In the genomic region with DNA sequence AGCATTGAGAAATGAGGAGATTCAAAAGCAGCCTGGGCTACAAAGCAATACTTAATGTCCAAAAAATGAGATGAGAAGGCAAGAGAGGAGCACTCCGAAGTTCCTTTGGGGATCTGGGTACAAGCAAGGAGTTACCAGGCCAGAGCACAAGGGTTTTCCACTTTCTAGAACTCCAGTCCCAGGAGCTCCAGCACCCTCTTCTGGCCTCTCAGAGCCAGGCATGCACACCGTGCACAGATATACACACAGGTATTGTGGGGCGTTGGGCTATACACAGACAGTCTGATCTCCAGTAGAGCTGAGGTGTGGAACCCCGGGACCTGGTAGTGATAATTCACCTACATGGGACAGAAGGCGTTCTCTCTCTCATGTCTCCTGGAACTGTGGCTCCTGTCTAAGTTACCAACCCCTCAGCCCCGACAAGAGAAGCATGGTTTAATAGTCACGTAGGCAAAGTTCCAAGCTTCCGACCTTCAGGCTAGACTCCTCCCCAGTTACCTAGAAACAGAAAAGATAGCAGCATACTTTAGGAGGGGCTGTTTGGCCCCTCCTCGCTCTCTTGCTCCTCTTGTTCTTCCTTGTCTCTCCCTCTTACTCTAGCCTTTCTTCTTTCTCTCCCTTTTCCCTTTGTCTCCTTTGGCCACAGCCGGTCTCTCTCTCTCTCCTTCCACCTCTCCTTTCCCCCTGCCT, we compare ENCODE assay signal across 16 mouse cellular contexts. TPM values are rescaled to one million over a fixed set of nuclear protein-coding genes. Genes with fewer than 3 reads are reported as not detected.
DNase-seq lines count a peak whose midpoint lies in the region; ATAC-seq and TF ChIP-seq lines count a peak whose summit lies in the region.
"Had no signal": no experiment of that assay in that cellular context is flagged by ENCODE, and none has a peak within 500 bp of the region (broad histone marks: within the 10 kb centered on the region; RNA-seq: fewer than 3 reads in every experiment).

No protein-coding gene starts in this region.

- no peaks in the 10 kb centered on the region for H3K4me1 ChIP-seq in lung, postnatal 0 days (ENCODE audit: insufficient read depth, low read depth, low read length)
- H3K4me1 ChIP-seq in stomach, embryonic 15.5 days: no peaks in the 10 kb centered on the region; the same call in 1 of the 2 replicates
- H3K4me1 ChIP-seq: neural tube, embryonic 15.5 days had no signal

- no peak overlapping the region for H3K9ac ChIP-seq in lung, postnatal 0 days (replicated peaks; ENCODE audit: low read depth)
- H3K9ac ChIP-seq in stomach, embryonic 15.5 days: no peak overlapping the region
- H3K9ac ChIP-seq: lung, embryonic 15.5 days; neural tube, embryonic 15.5 days had no signal

- no peak overlapping the region for H3K4me2 ChIP-seq in lung, postnatal 0 days (replicated peaks; ENCODE audit: low read depth, low read length)
- H3K4me2 ChIP-seq in stomach, embryonic 15.5 days: no peak overlapping the region
- H3K4me2 ChIP-seq: lung, embryonic 15.5 days; neural tube, embryonic 15.5 days had no signal

- H3K4me3 ChIP-seq in gastrocnemius, adult 2 months: no peak overlapping the region
- H3K4me3 ChIP-seq in lung, postnatal 0 days (ENCODE audit: low read depth, low read length): no peak overlapping the region
- H3K4me3 ChIP-seq in stomach, embryonic 15.5 days (replicated peaks): no peak overlapping the region
- H3K4me3 ChIP-seq: lung, embryonic 15.5 days; neural tube, embryonic 15.5 days had no signal

- no peaks in the 10 kb centered on the region for H3K27me3 ChIP-seq in lung, postnatal 0 days (replicated peaks; ENCODE audit: insufficient read depth, low read length)
- H3K27me3 ChIP-seq in stomach, embryonic 15.5 days (replicated peaks): no peaks in the 10 kb centered on the region
- H3K27me3 ChIP-seq: lung, embryonic 15.5 days; neural tube, embryonic 15.5 days had no signal

- peak; percentile 45 for TF ChIP-seq CTCF in gastrocnemius, adult 2 months (IDR thresholded peaks at IDR 0.05)
- TF ChIP-seq CTCF in lung, postnatal 0 days (IDR thresholded peaks at IDR 0.05): peak; percentile 49

- no peaks in the 10 kb centered on the region for H3K9me3 ChIP-seq in lung, postnatal 0 days (ENCODE audit: low read length)
- H3K9me3 ChIP-seq in stomach, embryonic 15.5 days: no peaks in the 10 kb centered on the region
- H3K9me3 ChIP-seq: lung, embryonic 15.5 days; neural tube, embryonic 15.5 days had no signal

- peak overlapping the region; percentile 91 for H3K27ac ChIP-seq in gastrocnemius, adult 2 months
- H3K27ac ChIP-seq in lung, postnatal 0 days (ENCODE audit: low read length): no peak overlapping the region
- no peak overlapping the region for H3K27ac ChIP-seq in stomach, embryonic 15.5 days
- H3K27ac ChIP-seq: lung, embryonic 15.5 days; neural tube, embryonic 15.5 days had no signal

- no peak for ATAC-seq in lung, postnatal 0 days
- ATAC-seq in stomach, embryonic 15.5 days (ENCODE audit: insufficient read depth, low FRiP score, low read depth): peak; percentile 16; the same call in 1 of the 2 replicates

- H3K36me3 ChIP-seq in lung, postnatal 0 days (ENCODE audit: insufficient read depth, low read length): no peaks in the 10 kb centered on the region
- H3K36me3 ChIP-seq in stomach, embryonic 15.5 days: no peaks in the 10 kb centered on the region
- H3K36me3 ChIP-seq: lung, embryonic 15.5 days; neural tube, embryonic 15.5 days had no signal

- DNase-seq in gastrocnemius, adult 2 months: no peak
- no peak for DNase-seq in gastrocnemius, postnatal 36 days
- no peak for DNase-seq in lung, postnatal 0 days (ENCODE audit: low spot score)
- DNase-seq in lung, adult 18-20 months: no peak
- DNase-seq in brain, adult 2 months (ENCODE audit: low read depth, low spot score): peak; percentile 12
- no peak for DNase-seq in frontal cortex, postnatal 25 days (ENCODE audit: low spot score in 2 of 2)
- no peak for DNase-seq in thymus, postnatal 25 days
- DNase-seq: embryo, embryonic 11 days; midbrain, embryonic 14.5 days; right cerebral cortex, postnatal 4 days had no signal

- WGBS in lung, postnatal 0 days: 56% methylated on average over 10 of the region's 10 CpGs
- 75% methylated on average over 10 of the region's 10 CpGs for WGBS in stomach, embryonic 15.5 days

- intact Hi-C loops in gastrocnemius, adult 2 months (cut with DNase I): loop anchor here (5.0 kb wide), 1 partner anchor 211 kb away; the partner anchor contains the start of gene Pelp1
- intact Hi-C loops in gastrocnemius, postnatal 36 days (cut with DNase I): no loop called here

- no peak for TF ChIP-seq EP300 in lung, postnatal 0 days (IDR thresholded peaks at IDR 0.05)

RNA-seq across cellular contexts. Expression of gene Chrne, which starts 4.2 kb away (rescaled TPM):
- 10 to 100 TPM; 11.0 to 18.4 TPM for total RNA-seq in gastrocnemius, adult 2 months (2021)
- 10 to 100 TPM; 18.0 to 28.1 TPM for total RNA-seq in gastrocnemius, postnatal 36 days (2021)
- not detected in 2 replicates for polyA plus RNA-seq in lung, postnatal 0 days (2015; fragmentation: Nextera tagmentation; extraction: Ambion mirVana)
- not detected in 2 replicates for polyA plus RNA-seq in stomach, embryonic 15.5 days (2015; fragmentation: Nextera tagmentation; extraction: Ambion mirVana)
- total RNA-seq: hematopoietic stem cell, adult 5-6 weeks had no signal
- polyA plus RNA-seq: lung, embryonic 15.5 days; midbrain, embryonic 14.5 days had no signal

RNA-seq across cellular contexts. Expression of gene 4930544D05Rik, which starts 7.5 kb away (rescaled TPM):
- not detected for total RNA-seq in gastrocnemius, adult 2 months (2021)
- not detected for total RNA-seq in gastrocnemius, postnatal 36 days (2021)
- not detected in 2 replicates for polyA plus RNA-seq in lung, postnatal 0 days (2015; fragmentation: Nextera tagmentation; extraction: Ambion mirVana)
- polyA plus RNA-seq in stomach, embryonic 15.5 days (2015; fragmentation: Nextera tagmentation; extraction: Ambion mirVana): 0.23 TPM in 1 of 2 replicates, not detected in the other
- total RNA-seq: gastrocnemius, postnatal 4 days; hematopoietic stem cell, adult 5-6 weeks had no signal
- polyA plus RNA-seq: lung, embryonic 15.5 days; midbrain, embryonic 14.5 days; neural tube, embryonic 15.5 days; urinary bladder, adult 2 months had no signal

RNA-seq across cellular contexts. Expression of gene Gp1ba, which starts 15.7 kb away (rescaled TPM):
- not detected for total RNA-seq in gastrocnemius, adult 2 months (2021)
- not detected for total RNA-seq in gastrocnemius, postnatal 36 days (2021)
- 0.55 and 0.66 TPM in 2 replicates for polyA plus RNA-seq in lung, postnatal 0 days (2015; fragmentation: Nextera tagmentation; extraction: Ambion mirVana)
- polyA plus RNA-seq in stomach, embryonic 15.5 days (2015; fragmentation: Nextera tagmentation; extraction: Ambion mirVana): 0.09 and 0.19 TPM in 2 replicates

RNA-seq across cellular contexts. Expression of gene Rnf167, which starts 23.8 kb away (rescaled TPM):
- total RNA-seq in gastrocnemius, adult 2 months (2021): 10 to 100 TPM; 35.0 to 38.4 TPM
- 10 to 100 TPM; 27.3 to 33.8 TPM for total RNA-seq in gastrocnemius, postnatal 36 days (2021)
- 112 and 119 TPM in 2 replicates for polyA plus RNA-seq in lung, postnatal 0 days (2015; fragmentation: Nextera tagmentation; extraction: Ambion mirVana)
- 97.2 and 108 TPM in 2 replicates for polyA plus RNA-seq in stomach, embryonic 15.5 days (2015; fragmentation: Nextera tagmentation; extraction: Ambion mirVana)

RNA-seq across cellular contexts. Expression of gene Slc25a11, which starts 24.1 kb away (rescaled TPM):
- 100 to 1,000 TPM; 264 to 408 TPM for total RNA-seq in gastrocnemius, adult 2 months (2021)
- total RNA-seq in gastrocnemius, postnatal 36 days (2021): 100 to 1,000 TPM; 308 to 309 TPM
- polyA plus RNA-seq in lung, postnatal 0 days (2015; fragmentation: Nextera tagmentation; extraction: Ambion mirVana): 118 and 121 TPM in 2 replicates
- polyA plus RNA-seq in stomach, embryonic 15.5 days (2015; fragmentation: Nextera tagmentation; extraction: Ambion mirVana): 150 and 151 TPM in 2 replicates
